Mouse (Mus musculus) inflammation-experienced regulatory T-cells, adult 6 months (primary cell): ENCODE results near the gene Klhl29. TPM values are rescaled to one million over a fixed set of nuclear protein-coding genes. Genes with fewer than 3 reads are reported as not detected.
A peak's percentile ranks its signal among the peaks of the same experiment; 100 is the strongest.

Experiments used
- ATAC-seq: one replicate; pipeline ENCODE4 v1.8.0; 2017
- polyA plus RNA-seq, 3 experiments: library from polyadenylated mRNA; unstranded; fragments of 100-300 nt; shearing (Covaris generic); gene quantifications; one replicate each; pipeline ENCODE4 v1.2.1; 2017

The Klhl29 gene
- polyA plus RNA-seq, 3 experiments from 2014 or later = 0.33 to 0.42 TPM; not detected in 1

GRCm38 (mm10) chr12:5182165-5182564 is 193.3 kb downstream of the Klhl29 start:
- ATAC-seq = no peak

GRCm38 (mm10) chr12:5176716-5177341 is 198.7 kb downstream of the Klhl29 start:
- no peak for ATAC-seq

GRCm38 (mm10) chr12:5166141-5166540 is 209.3 kb downstream of the Klhl29 start:
- no peak for ATAC-seq

GRCm38 (mm10) chr12:5165411-5165810 is 210.1 kb downstream of the Klhl29 start:
- ATAC-seq = no peak

- no peak for ATAC-seq
Measured at GRCm38 (mm10) chr12:5162672-5163071, 212.8 kb downstream of the Klhl29 start.

- ATAC-seq = no peak
Measured at GRCm38 (mm10) chr12:5161631-5162030, 213.9 kb downstream of the Klhl29 start.

- no peak for ATAC-seq
Measured at GRCm38 (mm10) chr12:5157931-5158481, 217.5 kb downstream of the Klhl29 start.

GRCm38 (mm10) chr12:5157021-5157681 is 218.3 kb downstream of the Klhl29 start:
- no peak for ATAC-seq

- no peak for ATAC-seq
Measured at GRCm38 (mm10) chr12:5155177-5155576, 220.3 kb downstream of the Klhl29 start.

GRCm38 (mm10) chr12:5151859-5152258 is 223.6 kb downstream of the Klhl29 start:
- no peak for ATAC-seq

- no peak for ATAC-seq
Measured at GRCm38 (mm10) chr12:5147346-5148035, 228.0 kb downstream of the Klhl29 start.

GRCm38 (mm10) chr12:5143903-5144781 is 231.3 kb downstream of the Klhl29 start:
- ATAC-seq = no peak

GRCm38 (mm10) chr12:5143224-5143623 is 232.3 kb downstream of the Klhl29 start:
- ATAC-seq = no peak

- no peak for ATAC-seq
Measured at GRCm38 (mm10) chr12:5142776-5143175, 232.7 kb downstream of the Klhl29 start.

- ATAC-seq = no peak
Measured at GRCm38 (mm10) chr12:5141040-5141439, 234.4 kb downstream of the Klhl29 start.

GRCm38 (mm10) chr12:5139302-5139701 is 236.2 kb downstream of the Klhl29 start:
- no peak for ATAC-seq

- ATAC-seq = no peak
Measured at GRCm38 (mm10) chr12:5136300-5136699, 239.2 kb downstream of the Klhl29 start.

GRCm38 (mm10) chr12:5129190-5129589 is 246.3 kb downstream of the Klhl29 start:
- no peak for ATAC-seq

GRCm38 (mm10) chr12:5125907-5126306 is 249.6 kb downstream of the Klhl29 start:
- ATAC-seq = no peak

GRCm38 (mm10) chr12:5122972-5123371 is 252.5 kb downstream of the Klhl29 start:
- ATAC-seq = no peak

GRCm38 (mm10) chr12:5120249-5120648 is 255.2 kb downstream of the Klhl29 start:
- no peak for ATAC-seq

GRCm38 (mm10) chr12:5119726-5120125 is 255.8 kb downstream of the Klhl29 start:
- peak; percentile 74 for ATAC-seq
